In genomic region chr9:70960301-70960700, GRCm38 (mm10) we compare ENCODE assay signal across 22 mouse cellular contexts. TPM values are rescaled to one million over a fixed set of nuclear protein-coding genes. Genes with fewer than 3 reads are reported as not detected.
"Had no signal": no experiment of that assay in that cellular context is flagged by ENCODE, and none has a peak within 500 bp of the region (broad histone marks: within the 10 kb centered on the region; RNA-seq: fewer than 3 reads in every experiment).

No protein-coding gene starts in this region.

- H3K4me1 ChIP-seq: lung, embryonic 15.5 days; neural tube, embryonic 12.5 days; stomach, embryonic 15.5 days had no signal

- H3K9me3 ChIP-seq: lung, embryonic 15.5 days; megakaryocyte, embryonic 14.5 days; midbrain, embryonic 13.5 days; midbrain, embryonic 15.5 days; neural tube, embryonic 12.5 days; stomach, embryonic 15.5 days had no signal

- H3K9ac ChIP-seq: lung, embryonic 15.5 days; midbrain, embryonic 13.5 days; midbrain, embryonic 15.5 days; neural tube, embryonic 12.5 days; stomach, embryonic 15.5 days had no signal

- H3K27me3 ChIP-seq: lung, embryonic 15.5 days; megakaryocyte, embryonic 14.5 days; midbrain, embryonic 13.5 days; midbrain, embryonic 15.5 days; neural tube, embryonic 12.5 days; stomach, embryonic 15.5 days had no signal

- H3K27ac ChIP-seq: lung, embryonic 15.5 days; macrophage; midbrain, embryonic 13.5 days; midbrain, embryonic 15.5 days; neural tube, embryonic 12.5 days; stomach, embryonic 15.5 days; stomach, postnatal 0 days had no signal

- H3K36me3 ChIP-seq: lung, embryonic 15.5 days; midbrain, embryonic 13.5 days; midbrain, embryonic 15.5 days; neural tube, embryonic 12.5 days; stomach, embryonic 15.5 days had no signal

- H3K4me3 ChIP-seq: lung, embryonic 15.5 days; midbrain, embryonic 13.5 days; midbrain, embryonic 15.5 days; neural tube, embryonic 12.5 days; stomach, embryonic 15.5 days had no signal

- ATAC-seq: lung, postnatal 0 days; midbrain, embryonic 13.5 days; midbrain, embryonic 15.5 days had no signal

- DNase-seq: lung, adult 2 months; lung, postnatal 14 days; lung, postnatal 36 days; right cerebral cortex, postnatal 14 days; thymus, adult 2 months; thymus, postnatal 25 days; thymus, postnatal 4 days had no signal

- H3K4me2 ChIP-seq: lung, embryonic 15.5 days; midbrain, embryonic 11.5 days; midbrain, embryonic 13.5 days; midbrain, embryonic 15.5 days; neural tube, embryonic 12.5 days; stomach, embryonic 15.5 days had no signal

RNA-seq across cellular contexts. Expression of gene Lipc, which starts 8.3 kb away (rescaled TPM):
- total RNA-seq: megakaryocyte progenitor cell, adult 5-6 weeks; midbrain, postnatal 0 days; monocyte, adult 5-6 weeks; neutrophil, adult 5-6 weeks had no signal
- polyA plus RNA-seq: midbrain, embryonic 11.5 days; midbrain, embryonic 13.5 days; midbrain, postnatal 0 days; neural tube, embryonic 12.5 days; testis, adult 2 months had no signal
